Mouse (Mus musculus) left cerebral cortex, adult 8-10 months (tissue): ENCODE results near the gene Olfr786. TPM values are rescaled to one million over a fixed set of nuclear protein-coding genes. Genes with fewer than 3 reads are reported as not detected.

Experiments used
- DNase-seq, 2 experiments: peaks; one replicate each; pipeline ENCODE4 v3.0.0; 2022; ENCODE audit warnings: low spot score in 2 of 2
- total RNA-seq, 4 experiments: library from RNA; stranded (reverse); gene quantifications; 2 replicates each; pipeline ENCODE4 v1.2.4; 2022

Olfr786 gene
- total RNA-seq: not detected

DNA sequence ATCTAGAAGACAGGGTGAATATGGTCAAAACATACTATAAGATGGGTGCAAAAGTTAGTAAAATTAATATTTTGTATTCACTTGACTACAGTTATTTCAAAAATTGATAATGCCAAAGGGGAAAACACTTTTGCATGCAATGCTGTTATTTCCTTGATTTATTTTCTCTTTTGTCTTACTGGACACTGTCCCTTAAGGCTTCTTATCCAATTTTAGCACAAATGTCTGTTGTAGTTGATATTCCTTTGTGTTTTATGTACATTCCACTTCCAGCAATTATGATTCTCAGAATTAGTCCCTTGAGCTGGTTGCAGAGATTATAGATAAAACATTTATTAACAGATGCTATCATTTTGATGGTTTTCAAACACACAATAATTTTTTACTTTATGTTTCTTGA is at the start of gene Olfr786:
Gene Olfr786, plus strand, starts transcription at position 301 of the 400 bp plus-strand sequence.
- DNase-seq: no peak

DNA sequence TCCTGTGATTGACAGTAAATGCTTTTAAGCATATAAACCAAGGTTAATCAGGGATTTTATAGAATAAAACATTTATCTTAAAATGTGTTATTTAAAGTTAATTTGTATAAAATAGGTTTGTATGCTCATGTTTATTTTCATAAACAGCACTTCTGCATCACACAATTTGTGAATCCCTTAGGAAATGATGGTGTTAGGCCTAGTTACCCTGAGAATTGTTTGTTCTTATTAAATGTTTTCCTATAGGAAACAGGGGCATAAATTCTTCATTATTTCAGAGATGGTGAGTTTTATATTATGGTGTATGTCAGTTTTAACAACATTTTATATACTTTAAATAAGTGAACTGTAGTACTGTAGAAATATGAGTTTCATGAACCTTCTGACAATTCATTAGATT is 43.3 kb upstream of the Olfr786 start, which contains the start of gene Olfr784:
Gene Olfr784, plus strand, starts transcription at position 301 of the 400 bp plus-strand sequence.
- DNase-seq: no peak

DNA sequence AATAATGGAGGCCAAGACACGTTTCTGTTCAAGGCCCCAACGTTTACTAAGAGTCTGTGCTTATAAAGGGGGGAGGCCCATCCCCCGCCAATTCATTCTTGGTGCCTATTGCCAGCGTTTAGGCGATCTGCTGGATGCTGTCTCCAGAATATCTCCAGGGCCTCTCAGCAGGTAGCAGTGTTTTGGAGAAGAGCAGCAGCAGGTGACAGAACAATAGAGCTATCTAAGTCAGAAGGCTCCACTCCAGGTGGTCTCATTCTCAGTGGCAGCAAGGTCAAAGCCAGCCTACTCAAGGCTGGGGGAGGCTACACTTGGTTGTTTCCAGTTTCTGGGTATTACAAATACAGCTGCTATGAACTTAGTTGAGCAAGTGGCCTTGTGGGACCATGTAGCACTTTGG is 26.2 kb upstream of the Olfr786 start:
- DNase-seq: no peak

DNA sequence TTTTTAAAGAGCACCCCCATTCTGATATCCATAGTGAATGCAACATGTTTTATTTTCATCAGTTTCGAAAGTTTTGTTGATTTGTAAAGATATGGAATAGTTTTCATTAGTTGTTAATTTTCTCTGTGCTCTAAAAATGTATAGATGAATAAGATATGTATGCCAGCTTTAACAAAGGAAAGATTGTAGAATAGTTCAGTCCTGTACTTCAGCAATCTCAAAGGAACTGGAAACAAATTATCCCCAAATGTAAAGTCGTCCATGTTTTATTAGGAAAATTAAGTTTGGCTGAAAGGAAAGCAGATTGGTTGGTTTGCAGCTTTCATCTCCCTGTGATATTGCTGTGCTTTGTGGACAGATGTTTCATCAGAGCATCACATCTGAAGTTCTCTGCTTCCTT is 22.0 kb upstream of the Olfr786 start, which contains the start of gene Olfr785:
Gene Olfr785, plus strand, starts transcription at position 301 of the 400 bp plus-strand sequence.
- DNase-seq: no peak

DNA sequence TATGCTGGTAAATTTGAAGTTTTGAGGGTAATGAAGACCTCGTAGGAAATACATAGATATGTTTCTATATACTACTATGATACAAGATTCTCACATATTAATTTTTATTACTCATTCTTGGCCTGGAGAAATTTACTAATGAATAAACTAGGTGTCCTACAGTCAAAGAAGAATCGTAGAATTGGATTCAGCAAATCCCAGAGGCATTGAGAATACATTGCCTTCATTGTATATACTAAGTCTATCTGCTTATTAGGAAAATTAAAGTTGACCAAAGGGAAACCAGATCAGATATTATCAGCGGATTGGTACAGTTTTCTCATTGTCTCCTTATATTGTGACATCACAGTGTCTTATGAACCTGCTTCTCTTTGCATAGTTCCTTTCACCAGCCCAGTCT is 34.5 kb downstream of the Olfr786 start, which contains the start of gene Olfr787:
Gene Olfr787, plus strand, starts transcription at position 301 of the 400 bp plus-strand sequence.
- no peak for DNase-seq

DNA sequence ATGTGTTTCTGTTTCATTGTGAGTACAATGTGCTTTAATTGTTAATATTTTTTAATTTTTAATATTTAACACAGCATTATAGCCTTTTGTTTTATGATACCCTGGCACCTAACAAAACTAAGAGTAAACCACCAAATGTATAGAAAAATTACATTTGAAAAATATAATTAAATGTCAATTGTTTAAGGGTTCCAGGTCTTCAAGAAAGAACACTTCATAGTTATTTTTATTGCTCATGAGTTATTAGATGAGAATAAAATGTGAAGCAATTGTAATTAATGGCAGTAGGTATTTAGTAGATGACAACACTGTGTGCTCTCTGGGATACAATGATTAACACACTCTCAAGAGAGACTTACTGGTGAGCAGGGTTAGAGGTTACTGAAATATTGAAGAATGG is 43.6 kb downstream of the Olfr786 start, which contains the start of gene Olfr788:
Gene Olfr788, plus strand, starts transcription at position 301 of the 400 bp plus-strand sequence.
- no peak for DNase-seq

DNA sequence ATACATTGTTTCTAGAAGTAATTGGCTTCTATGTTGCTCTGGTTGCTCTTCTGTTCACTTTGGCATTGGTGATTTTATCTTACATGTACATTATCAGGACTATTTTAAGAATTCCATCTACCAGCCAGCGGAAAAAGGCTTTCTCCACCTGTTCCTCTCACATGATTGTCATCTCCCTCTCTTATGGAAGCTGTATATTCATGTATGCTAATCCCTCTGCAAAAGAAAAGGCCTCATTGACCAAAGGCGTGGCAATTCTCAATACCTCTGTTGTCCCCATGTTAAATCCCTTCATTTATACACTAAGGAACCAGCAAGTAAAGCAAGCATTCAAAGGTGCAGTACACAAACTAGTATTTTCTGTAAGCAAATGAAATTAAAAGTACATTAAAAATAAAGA is 46.1 kb downstream of the Olfr786 start:
- DNase-seq: no peak

DNA sequence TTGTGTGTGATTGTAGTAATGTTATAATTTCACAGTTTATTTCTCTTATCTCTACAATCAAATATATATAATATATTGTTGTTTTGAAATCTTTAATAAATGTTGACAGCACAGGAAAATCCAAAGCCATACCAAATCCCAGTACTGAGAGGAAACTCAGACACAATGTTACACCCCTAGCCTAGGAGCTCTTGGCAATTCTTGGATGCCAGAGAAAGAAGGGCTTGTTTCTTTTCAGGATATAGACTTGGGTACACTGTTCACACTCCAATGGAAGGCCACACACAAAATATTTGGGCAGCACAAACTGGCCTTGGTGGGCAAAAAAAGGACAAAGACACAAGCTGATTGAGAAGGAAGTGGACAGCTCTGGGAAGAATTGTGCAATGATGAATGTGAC is 46.6 kb downstream of the Olfr786 start:
- no peak for DNase-seq

DNA sequence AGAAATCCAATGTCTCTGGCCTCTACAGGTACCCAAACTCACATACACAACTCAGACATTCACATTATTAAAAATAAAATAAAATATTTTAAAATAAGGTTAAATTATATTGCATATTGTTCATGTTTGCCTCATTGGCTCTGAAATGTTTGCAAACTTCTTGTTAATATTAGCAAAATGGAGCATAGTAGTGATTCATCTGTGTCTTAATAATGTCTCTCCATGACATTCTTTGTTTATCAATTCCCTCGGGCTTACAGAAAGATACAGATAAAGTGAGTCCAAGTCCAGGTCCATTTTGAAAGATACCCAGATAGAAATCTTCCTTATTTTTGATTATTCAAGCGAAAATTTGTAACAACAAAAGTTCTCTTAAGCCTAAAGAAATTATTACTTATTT is 57.3 kb downstream of the Olfr786 start, which contains the start of gene Olfr789:
Gene Olfr789, plus strand, starts transcription at position 301 of the 400 bp plus-strand sequence.
- DNase-seq: no peak

Other genes starting within 250 kb of the Olfr786 start
- gene Olfr772, start 249.4 kb upstream of the Olfr786 start, total RNA-seq: not detected
- not detected for gene Olfr773, start 239.9 kb upstream of the Olfr786 start, total RNA-seq
- gene Olfr774, start 191.1 kb upstream of the Olfr786 start, total RNA-seq: not detected
- not detected for gene Olfr775, start 178.9 kb upstream of the Olfr786 start, total RNA-seq
- not detected for gene Olfr776, start 168.2 kb upstream of the Olfr786 start, total RNA-seq
- not detected for gene Olfr777, start 155.8 kb upstream of the Olfr786 start, total RNA-seq
- not detected for gene Olfr780, start 109.2 kb upstream of the Olfr786 start, total RNA-seq
- gene Olfr781, start 98.5 kb upstream of the Olfr786 start, total RNA-seq: not detected
- gene Olfr782, start 78.5 kb upstream of the Olfr786 start, total RNA-seq: not detected
- gene Olfr784, start 43.2 kb upstream of the Olfr786 start, total RNA-seq: under 1 TPM; 0.12 to 0.26 (median 0.16) TPM
- not detected for gene Olfr785, start 21.9 kb upstream of the Olfr786 start, total RNA-seq
- gene Olfr787, start 34.6 kb downstream of the Olfr786 start, total RNA-seq: not detected
- gene Olfr788, start 43.7 kb downstream of the Olfr786 start, total RNA-seq: not detected
- gene Olfr789, start 57.4 kb downstream of the Olfr786 start, total RNA-seq: not detected
- not detected for gene Olfr790, start 71.2 kb downstream of the Olfr786 start, total RNA-seq
- not detected for gene Olfr791, start 94.5 kb downstream of the Olfr786 start, total RNA-seq
- gene Olfr792, start 111.9 kb downstream of the Olfr786 start, total RNA-seq: not detected
- not detected for gene Olfr794, start 140.3 kb downstream of the Olfr786 start, total RNA-seq
- gene Olfr796, start 185.3 kb downstream of the Olfr786 start, total RNA-seq: not detected
- gene Olfr798, start 200.6 kb downstream of the Olfr786 start, total RNA-seq: not detected
- gene Olfr799, start 210.2 kb downstream of the Olfr786 start, total RNA-seq: not detected
- gene Olfr800, start 230.4 kb downstream of the Olfr786 start, total RNA-seq: not detected
- gene Olfr801, start 246.6 kb downstream of the Olfr786 start, total RNA-seq: not detected